Mouse (Mus musculus): ENCODE data around the gene Sobp.

GRCm38 (mm10) chr10:43002066-43002678, 172.2 kb downstream of the Sobp start:
- TF ChIP-seq CTCF (IDR thresholded peaks at IDR 0.05; ENCODE audit: borderline replicate concordance, insufficient read depth, low read length) (no peak), POLR2A (IDR thresholded peaks at IDR 0.05; ENCODE audit: low read depth, low read length) (no peak)

Data from embryonic fibroblast, embryonic 13.5 days (primary cell).